Mouse (Mus musculus): ENCODE measurements around the gene Olfr1123. TPM values are rescaled to one million over a fixed set of nuclear protein-coding genes. Genes with fewer than 3 reads are reported as not detected.
A peak's percentile ranks its signal among the peaks of the same experiment; 100 is the strongest.
"Not testable (repeated sequence)": the region's sequence is repeated elsewhere in the genome, so short reads cannot be mapped to it uniquely, and the experiment has no call there.

Gene Olfr1123
- total RNA-seq (2021), result not detected
- long read RNA-seq, experiment 1, result 0 reads
- long read RNA-seq, experiment 2, result 0 reads

DNA sequence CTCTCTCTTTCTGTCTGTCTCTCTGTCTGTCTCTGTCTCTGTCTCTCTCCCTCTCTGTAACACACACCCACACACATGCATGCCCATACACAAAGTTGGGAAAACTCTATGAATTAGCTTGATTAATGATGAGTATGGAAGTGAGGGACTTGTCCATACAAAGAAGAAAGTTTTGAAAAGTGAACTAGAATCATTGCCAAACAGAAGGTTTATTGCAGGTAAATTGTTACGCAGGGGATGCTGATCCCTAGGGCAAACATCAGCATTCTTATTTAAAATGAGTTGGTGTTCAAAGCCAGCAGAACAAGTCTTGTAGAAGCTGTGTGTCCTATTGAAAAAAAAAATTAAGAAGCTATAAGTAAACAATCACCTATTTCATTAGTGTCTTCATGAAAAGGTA is at the start of gene Olfr1123:
TSS of gene Olfr1123 (plus strand) at position 301 of the 400 bp plus-strand sequence.
- intact Hi-C loops (cut with DNase I), result no loop called here
- no peak for DNase-seq (ENCODE audit: low spot score in 2 of 2)

DNA sequence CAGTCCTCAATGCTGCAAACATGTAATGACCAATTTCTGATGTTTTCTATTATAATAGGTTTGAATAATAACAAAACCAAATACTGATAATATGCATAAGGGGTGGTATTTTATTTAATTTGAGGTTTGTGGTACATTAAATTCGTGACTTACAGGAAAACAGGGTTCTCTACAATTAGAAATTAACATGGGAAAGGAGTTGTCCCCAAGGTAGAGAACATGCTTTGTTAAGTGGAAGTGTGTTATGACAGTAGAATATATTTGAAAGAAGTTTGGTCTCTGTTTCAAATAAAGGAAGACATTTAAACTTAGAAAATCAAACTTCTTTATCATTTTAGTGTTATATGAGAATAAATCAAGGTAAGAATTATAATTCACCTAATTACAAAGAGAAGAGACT is 46.8 kb upstream of the Olfr1123 start, which contains the start of gene Olfr1121:
TSS of gene Olfr1121 (plus strand) at position 301 of the 400 bp plus-strand sequence.
- intact Hi-C loops (cut with DNase I), result no loop called here
- DNase-seq (ENCODE audit: low spot score in 2 of 2), result no peak

DNA sequence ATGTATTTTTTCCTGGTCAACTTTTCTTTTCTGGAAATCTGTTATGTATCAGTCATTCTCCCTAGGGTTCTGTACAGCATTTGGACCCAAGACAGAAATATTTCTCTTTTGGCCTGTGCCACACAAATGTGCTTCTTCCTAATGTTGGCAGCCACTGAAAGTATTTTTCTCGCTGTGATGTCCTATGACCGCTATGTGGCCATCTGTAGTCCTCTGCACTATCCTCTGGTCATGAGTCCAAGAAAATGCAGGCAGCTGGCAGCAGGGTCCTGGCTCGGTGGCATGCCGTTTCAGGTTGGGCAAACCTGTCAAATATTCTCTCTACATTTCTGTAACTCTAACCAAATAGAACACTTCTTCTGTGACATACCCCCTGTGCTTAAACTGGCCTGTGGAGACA is 44.7 kb upstream of the Olfr1123 start:
- intact Hi-C loops (cut with DNase I), result no loop called here
- DNase-seq (ENCODE audit: low spot score in 2 of 2), result no peak

DNA sequence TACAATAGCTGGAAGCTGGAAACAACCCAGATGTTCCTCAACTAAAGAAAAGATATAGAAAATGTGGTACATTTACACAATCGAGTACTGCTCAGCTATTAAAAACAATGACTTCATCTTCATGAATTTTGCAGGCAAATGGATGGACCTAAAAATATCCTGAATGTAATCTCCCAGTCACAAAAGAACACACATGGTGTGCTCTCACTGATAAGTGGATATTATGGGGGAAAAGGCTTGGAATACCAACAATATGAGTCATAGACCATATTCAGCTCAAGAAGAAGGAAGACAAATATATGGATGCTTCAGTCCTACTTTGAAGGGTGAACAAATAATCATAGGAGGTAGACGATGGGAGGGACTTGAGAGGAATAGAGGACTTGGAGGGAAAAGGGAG is 32.5 kb upstream of the Olfr1123 start:
- no peak for DNase-seq (ENCODE audit: low spot score in 2 of 2)
- intact Hi-C loops (cut with DNase I), result no loop called here

DNA sequence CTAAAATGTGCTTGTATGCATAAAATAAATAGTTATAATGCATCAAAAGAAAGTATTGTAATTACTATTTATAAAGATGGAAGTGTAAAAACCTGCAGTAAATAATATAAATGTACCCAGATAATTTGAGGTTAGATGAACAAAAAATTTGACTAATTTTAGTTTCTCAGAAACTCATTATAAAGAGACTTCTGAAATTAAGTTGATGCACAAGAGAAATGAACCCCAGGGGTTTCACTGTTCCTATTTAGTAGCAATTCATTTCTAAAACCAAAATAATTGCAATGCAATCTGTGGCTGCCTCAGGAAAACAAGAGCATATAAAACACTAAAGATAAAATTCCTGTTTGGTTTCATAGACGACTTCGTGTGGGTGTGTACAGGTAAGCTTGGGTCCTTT is 30.9 kb upstream of the Olfr1123 start, which contains the start of gene Olfr1122:
TSS of gene Olfr1122 (plus strand) at position 301 of the 400 bp plus-strand sequence.
- DNase-seq (ENCODE audit: low spot score in 2 of 2), result no peak
- intact Hi-C loops (cut with DNase I), result no loop called here

DNA sequence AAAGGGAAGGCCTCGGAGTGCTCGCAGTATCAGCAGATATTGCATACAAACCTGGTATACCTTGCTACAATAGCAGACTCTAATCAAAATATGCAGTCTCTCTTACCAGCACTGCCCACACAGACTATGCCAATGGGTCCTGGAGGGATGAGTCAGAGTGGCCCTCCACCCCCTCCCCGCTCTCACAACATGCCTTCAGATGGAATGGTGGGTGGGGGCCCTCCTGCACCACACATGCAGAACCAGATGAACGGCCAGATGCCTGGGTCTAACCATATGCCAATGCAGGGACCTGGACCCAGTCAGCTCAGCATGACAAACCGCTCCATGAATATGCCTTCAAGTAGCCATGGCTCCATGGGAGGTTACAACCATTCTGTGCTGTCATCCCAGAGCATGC is 22.8 kb upstream of the Olfr1123 start:
- intact Hi-C loops (cut with DNase I); DNase-seq (ENCODE audit: low spot score in 2 of 2): not testable (repeated sequence)

DNA sequence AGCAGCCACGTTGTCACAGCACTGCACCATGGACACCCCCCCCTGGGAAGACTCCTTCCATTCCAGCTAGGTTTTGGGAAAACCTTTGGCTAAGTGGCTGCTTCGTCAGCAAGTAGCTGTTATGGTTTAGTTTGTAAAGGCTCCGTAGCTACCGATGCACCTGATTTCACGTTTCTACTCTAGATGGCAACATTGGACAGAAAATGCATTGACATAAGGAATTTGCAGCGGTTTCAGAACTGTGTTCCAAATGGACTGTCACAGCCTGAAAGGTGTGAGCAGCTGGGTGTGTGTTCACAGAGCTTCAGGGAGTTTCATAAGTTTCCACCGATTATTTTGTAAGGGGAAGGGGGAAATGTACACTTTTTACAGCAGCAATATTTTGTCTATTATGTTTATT is 21.7 kb upstream of the Olfr1123 start:
- intact Hi-C loops (cut with DNase I), result not testable (repeated sequence)
- peak; percentile 6 to 15 for DNase-seq (ENCODE audit: low spot score in 2 of 2)

DNA sequence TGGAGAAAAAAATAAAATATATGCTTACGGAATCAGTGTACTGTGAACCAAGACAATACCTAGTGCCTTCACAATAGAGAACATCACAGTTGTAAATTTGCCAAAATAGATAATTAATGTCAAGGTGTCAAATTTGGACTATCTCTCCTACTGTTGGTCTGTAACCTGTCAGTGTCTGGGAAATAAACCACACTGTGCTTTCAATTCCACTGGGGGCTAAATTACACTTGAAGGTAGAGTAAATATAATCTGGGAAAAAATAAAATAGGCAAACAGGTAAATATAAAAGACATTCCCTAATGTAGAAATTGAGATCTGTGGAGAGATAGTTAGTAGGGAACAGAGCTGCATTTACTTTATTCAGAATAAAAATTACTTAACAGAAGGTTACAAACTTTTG is 13.5 kb downstream of the Olfr1123 start, which contains the start of gene Olfr1124:
TSS of gene Olfr1124 (plus strand) at position 301 of the 400 bp plus-strand sequence.
- DNase-seq (ENCODE audit: low spot score in 2 of 2), result no peak
- intact Hi-C loops (cut with DNase I), result no loop called here

DNA sequence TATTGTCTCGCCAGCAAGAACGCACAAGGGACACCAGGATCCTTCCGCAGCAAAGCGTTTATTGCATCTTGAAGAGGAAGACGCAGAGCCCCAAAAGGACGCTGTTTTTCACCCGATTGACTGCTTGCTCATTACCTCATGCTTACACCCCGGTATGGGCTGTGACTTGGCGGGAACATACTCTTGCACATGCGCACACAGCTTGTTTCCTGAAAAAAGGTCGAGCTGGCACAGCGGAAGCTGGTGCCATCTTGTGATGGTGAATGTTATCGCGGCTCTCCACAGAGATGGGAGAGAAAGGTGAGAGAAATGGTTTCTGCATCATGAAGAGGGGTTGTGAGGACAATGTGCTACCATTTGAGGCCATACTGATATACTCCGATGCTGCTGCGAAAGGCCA is 21.3 kb downstream of the Olfr1123 start:
- intact Hi-C loops (cut with DNase I), result no loop called here
- no peak for DNase-seq (ENCODE audit: low spot score in 2 of 2)

DNA sequence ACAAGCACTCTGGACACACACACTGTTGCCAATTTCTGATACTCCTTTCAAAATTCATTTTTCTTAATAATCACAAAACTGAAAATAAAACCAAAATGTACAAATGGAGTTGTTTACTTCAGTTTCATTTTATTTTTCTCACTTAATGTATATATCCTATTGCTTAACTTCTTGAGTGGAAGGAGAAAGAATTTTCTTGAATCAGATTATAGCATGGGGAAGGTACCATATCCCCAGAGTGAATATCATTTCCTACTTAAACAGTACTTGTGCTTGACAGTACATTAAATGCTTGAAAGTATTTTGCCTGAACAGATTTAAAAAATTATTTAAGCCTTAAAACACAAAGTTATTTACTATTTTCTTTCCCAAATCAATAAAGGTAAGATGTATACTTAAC is 37.2 kb downstream of the Olfr1123 start, which contains the start of gene Olfr1126:
TSS of gene Olfr1126 (plus strand) at position 301 of the 400 bp plus-strand sequence.
- no peak for DNase-seq (ENCODE audit: low spot score in 2 of 2)
- intact Hi-C loops (cut with DNase I), result no loop called here

DNA sequence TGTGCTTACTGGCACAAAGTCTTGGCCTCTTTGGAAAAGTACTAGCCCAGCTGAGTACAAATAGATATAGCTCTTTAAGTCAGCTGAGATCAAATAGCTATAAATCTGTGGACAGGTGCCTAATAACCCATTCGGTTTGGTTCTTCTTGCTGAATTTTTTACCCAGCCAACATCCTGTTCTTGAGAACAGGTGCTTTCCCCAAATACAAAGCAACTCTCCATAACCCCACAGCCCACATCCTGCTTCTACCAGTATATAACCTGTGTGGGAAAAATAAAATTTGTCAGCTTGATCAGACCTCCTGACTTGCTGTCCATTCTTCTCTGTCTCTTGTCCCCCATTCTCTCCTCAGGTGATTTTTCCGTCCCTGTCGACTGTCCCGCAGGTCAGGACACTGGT is 45.3 kb downstream of the Olfr1123 start:
- intact Hi-C loops (cut with DNase I), result no loop called here
- no peak for DNase-seq (ENCODE audit: low spot score in 2 of 2)

Other genes with a start within 250 kb of the Olfr1123 start
- gene Olfr1112, start 228.8 kb upstream of the Olfr1123 start, total RNA-seq (2021), result not detected
- gene Olfr1113, start 207.7 kb upstream of the Olfr1123 start, total RNA-seq (2021), result not detected
- gene Olfr1115, start 168.6 kb upstream of the Olfr1123 start, total RNA-seq (2021), result not detected
- not detected for gene Olfr1116, start 149.1 kb upstream of the Olfr1123 start, total RNA-seq (2021)
- gene Olfr1118, start 109.1 kb upstream of the Olfr1123 start, total RNA-seq (2021), result not detected
- gene Olfr1120, start 61.8 kb upstream of the Olfr1123 start, total RNA-seq (2021), result not detected
- gene Olfr1121, start 46.7 kb upstream of the Olfr1123 start, total RNA-seq (2021), result not detected
- under 1 TPM in 1 of 2 experiments, not detected in 1; 0.07 TPM for gene Olfr1122, start 30.8 kb upstream of the Olfr1123 start, total RNA-seq (2021)
- gene Olfr1124, start 13.6 kb downstream of the Olfr1123 start, total RNA-seq (2021), result not detected
- not detected for gene Olfr1126, start 37.3 kb downstream of the Olfr1123 start, total RNA-seq (2021)
- not detected for gene Pramel7, start 80.5 kb downstream of the Olfr1123 start, total RNA-seq (2021)
- gene Pramel6, start 89.9 kb downstream of the Olfr1123 start, total RNA-seq (2021), result not detected
- not detected for gene Olfr153, start 115.2 kb downstream of the Olfr1123 start, total RNA-seq (2021)
- gene Olfr1128, start 128.9 kb downstream of the Olfr1123 start, total RNA-seq (2021), result not detected
- gene Olfr1129, start 157.3 kb downstream of the Olfr1123 start, total RNA-seq (2021), result not detected
- not detected for gene Olfr1130, start 189.6 kb downstream of the Olfr1123 start, total RNA-seq (2021)
- gene Olfr1131, start 210.5 kb downstream of the Olfr1123 start, total RNA-seq (2021), result not detected
- gene Olfr1132, start 220.9 kb downstream of the Olfr1123 start, total RNA-seq (2021), result not detected
- gene Olfr1133, start 230.7 kb downstream of the Olfr1123 start, total RNA-seq (2021), result not detected
- gene Olfr1134, start 241.8 kb downstream of the Olfr1123 start, total RNA-seq (2021), result not detected

Measured in left cerebral cortex, postnatal 14 days (tissue).